In the genomic region with DNA sequence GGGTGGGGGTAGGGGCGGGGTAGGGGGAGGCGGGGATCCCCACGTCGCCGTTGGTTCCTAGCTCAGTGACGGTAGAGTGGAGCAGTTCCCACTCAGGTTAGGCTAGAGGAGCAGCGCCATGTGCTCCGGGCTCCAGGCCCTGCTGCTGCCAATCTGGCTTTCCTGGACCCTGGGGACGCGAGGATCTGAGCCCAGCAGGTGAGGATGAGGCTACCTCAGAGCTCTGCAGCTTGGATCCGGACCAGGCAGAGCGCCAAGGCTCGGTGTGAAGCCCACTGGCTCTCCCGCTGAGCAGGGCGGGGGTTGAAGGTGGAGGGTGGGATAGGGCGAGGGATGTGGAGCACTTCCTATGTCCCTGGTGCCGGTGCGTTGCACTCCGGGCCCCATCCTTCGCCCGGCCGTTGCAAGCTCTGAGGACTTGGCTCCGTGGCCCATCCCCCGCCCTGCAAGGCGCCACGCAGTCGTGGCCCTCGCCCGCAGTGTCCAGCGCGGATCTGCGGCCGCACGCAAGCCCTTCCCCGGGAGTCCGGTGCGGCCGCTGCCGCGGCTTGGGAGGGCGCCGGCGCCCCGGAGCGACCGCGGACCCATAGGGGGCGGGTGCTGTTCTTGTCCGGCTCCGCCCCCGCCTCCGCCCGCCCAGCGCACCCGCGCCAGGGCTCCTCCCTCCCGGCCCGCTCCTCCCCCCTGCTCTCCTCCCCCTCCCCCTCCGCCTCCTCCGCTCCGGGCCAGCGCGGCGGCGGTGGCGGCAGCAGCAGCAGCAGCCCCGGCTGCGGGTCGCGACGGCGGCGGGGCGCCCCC, we compare ENCODE assay signal across 8 mouse cellular contexts.
DNase-seq lines count a peak whose midpoint lies in the region; ATAC-seq and TF ChIP-seq lines count a peak whose summit lies in the region.

No protein-coding gene starts in this region.

- H3K36me3 ChIP-seq in forebrain, embryonic 11.5 days (ENCODE audit: control insufficient read depth, insufficient read depth, low read length): no peaks in the 10 kb centered on the region
- H3K36me3 ChIP-seq in hindbrain, embryonic 14.5 days (replicated peaks; ENCODE audit: control insufficient read depth, insufficient read depth): no peaks in the 10 kb centered on the region
- H3K36me3 ChIP-seq in midbrain, embryonic 12.5 days: no peaks in the 10 kb centered on the region
- H3K36me3 ChIP-seq in stomach, embryonic 14.5 days (ENCODE audit: control insufficient read depth, insufficient read depth, low read length): no peaks in the 10 kb centered on the region

- peaks cover 5% of the 10 kb centered on the region; the same call in 1 of the 2 replicates for H3K27me3 ChIP-seq in forebrain, embryonic 11.5 days (ENCODE audit: control insufficient read depth, insufficient read depth, low read length)
- H3K27me3 ChIP-seq in hindbrain, embryonic 14.5 days (ENCODE audit: control insufficient read depth, insufficient read depth, low read length): peaks cover 4% of the 10 kb centered on the region; the same call in 1 of the 2 replicates
- H3K27me3 ChIP-seq in midbrain, embryonic 12.5 days: peaks cover 23% of the 10 kb centered on the region
- H3K27me3 ChIP-seq in stomach, embryonic 14.5 days (ENCODE audit: control insufficient read depth, insufficient read depth, low read length): peaks cover 4% of the 10 kb centered on the region; the same call in 1 of the 2 replicates

- no peak overlapping the region for H3K27ac ChIP-seq in brown adipose tissue, adult 24 weeks (replicated peaks; ENCODE audit: low read depth, low read length)
- no peak overlapping the region for H3K27ac ChIP-seq in forebrain, embryonic 11.5 days (ENCODE audit: low read depth, low read length)
- H3K27ac ChIP-seq in hindbrain, embryonic 14.5 days: peak overlapping the region; percentile 90
- H3K27ac ChIP-seq in left cerebral cortex, adult 2 months: peak overlapping the region; percentile 97
- peak overlapping the region; percentile 81 for H3K27ac ChIP-seq in midbrain, embryonic 12.5 days (replicated peaks)
- H3K27ac ChIP-seq in stomach, embryonic 14.5 days (ENCODE audit: low read length): no peak overlapping the region

- H3K9ac ChIP-seq in forebrain, embryonic 11.5 days (ENCODE audit: low read length): peak overlapping the region; percentile 65
- H3K9ac ChIP-seq in hindbrain, embryonic 14.5 days: peak overlapping the region; percentile 75
- peak overlapping the region; percentile 75 for H3K9ac ChIP-seq in midbrain, embryonic 12.5 days (replicated peaks)
- peak overlapping the region; percentile 38 for H3K9ac ChIP-seq in stomach, embryonic 14.5 days (replicated peaks; ENCODE audit: low read depth, low read length)

- peak overlapping the region; percentile 47 for H3K4me3 ChIP-seq in brown adipose tissue, adult 24 weeks (ENCODE audit: insufficient read depth, low read depth, low read length)
- H3K4me3 ChIP-seq in forebrain, embryonic 11.5 days (ENCODE audit: low read depth, low read length): peak overlapping the region; percentile 65
- peak overlapping the region; percentile 66 for H3K4me3 ChIP-seq in hindbrain, embryonic 14.5 days (replicated peaks; ENCODE audit: low read length)
- H3K4me3 ChIP-seq in left cerebral cortex, adult 2 months: peak overlapping the region; percentile 73
- peak overlapping the region; percentile 77 for H3K4me3 ChIP-seq in midbrain, embryonic 12.5 days
- H3K4me3 ChIP-seq in stomach, embryonic 14.5 days (ENCODE audit: low read depth, low read length): peak overlapping the region; percentile 58

- no peaks in the 10 kb centered on the region for H3K4me1 ChIP-seq in brown adipose tissue, adult 24 weeks (ENCODE audit: control insufficient read depth, insufficient read depth, insufficient read length, low read length)
- H3K4me1 ChIP-seq in forebrain, embryonic 11.5 days (replicated peaks; ENCODE audit: control insufficient read depth, insufficient read depth, low read length): no peaks in the 10 kb centered on the region
- H3K4me1 ChIP-seq in hindbrain, embryonic 14.5 days (replicated peaks; ENCODE audit: control insufficient read depth, insufficient read depth, low read length): peaks cover 20% of the 10 kb centered on the region
- H3K4me1 ChIP-seq in midbrain, embryonic 12.5 days: peaks cover 7% of the 10 kb centered on the region
- H3K4me1 ChIP-seq in stomach, embryonic 14.5 days (ENCODE audit: control insufficient read depth, insufficient read depth, low read length): peaks cover 3% of the 10 kb centered on the region; the same call in 1 of the 2 replicates

- intact Hi-C loops in left cerebral cortex, adult 2 months (cut with DNase I): loop anchor here (2.0 to 10.0 kb wide), 4 partner anchors 54 to 808 kb away; no protein-coding TSS in a partner anchor

- H3K9me3 ChIP-seq in forebrain, embryonic 11.5 days (ENCODE audit: control insufficient read depth, low read length): no peaks in the 10 kb centered on the region
- H3K9me3 ChIP-seq in hindbrain, embryonic 14.5 days (ENCODE audit: control insufficient read depth, low read length): no peaks in the 10 kb centered on the region
- no peaks in the 10 kb centered on the region for H3K9me3 ChIP-seq in midbrain, embryonic 12.5 days
- no peaks in the 10 kb centered on the region for H3K9me3 ChIP-seq in stomach, embryonic 14.5 days (ENCODE audit: control insufficient read depth, low read depth, low read length)

- no peak for ATAC-seq in CD4-positive, CD25-positive, alpha-beta regulatory T cell, adult 4 months
- peak; percentile 93 for ATAC-seq in forebrain, embryonic 11.5 days (replicated peaks; ENCODE audit: low FRiP score)
- peak; percentile 93 for ATAC-seq in hindbrain, embryonic 14.5 days (ENCODE audit: low FRiP score)
- peak; percentile 94 for ATAC-seq in midbrain, embryonic 12.5 days (ENCODE audit: low FRiP score, low read depth)
- peak; percentile 94 for ATAC-seq in stomach, embryonic 14.5 days (ENCODE audit: insufficient number of reproducible peaks, insufficient read depth, low FRiP score, low read depth)

- peak; percentile 5 for DNase-seq in CD4-positive, CD25-positive, alpha-beta regulatory T cell, adult 2 months (ENCODE audit: low read depth, low spot score)
- peak; percentile 93 for DNase-seq in forebrain, embryonic 11.5 days (ENCODE audit: low spot score)
- peak; percentile 85 for DNase-seq in hindbrain, embryonic 14.5 days (ENCODE audit: low spot score)
- DNase-seq in left cerebral cortex, adult 2 months (ENCODE audit: extremely low spot score in 1 of 2, low spot score in 2 of 2): peak; percentile 82 to 83

- WGBS in forebrain, embryonic 11.5 days: under 1% methylated on average over 54 of the region's 74 CpGs
- under 1% methylated on average over 51 of the region's 74 CpGs for WGBS in hindbrain, embryonic 14.5 days
- WGBS in midbrain, embryonic 12.5 days: under 1% methylated on average over 45 of the region's 74 CpGs
- WGBS in stomach, embryonic 14.5 days: under 1% methylated on average over 66 of the region's 74 CpGs

- H3K4me2 ChIP-seq in forebrain, embryonic 11.5 days (ENCODE audit: low read depth, low read length, severe bottlenecking): peak overlapping the region; percentile 95
- peak overlapping the region; percentile 83 for H3K4me2 ChIP-seq in hindbrain, embryonic 14.5 days (replicated peaks)
- peak overlapping the region; percentile 93 for H3K4me2 ChIP-seq in midbrain, embryonic 12.5 days (replicated peaks)
- H3K4me2 ChIP-seq in stomach, embryonic 14.5 days (replicated peaks; ENCODE audit: low read depth, low read length): peak overlapping the region; percentile 97

- TF ChIP-seq CTCF in left cerebral cortex, adult 2 months (IDR thresholded peaks at IDR 0.05): peak; percentile 1; the same call in 1 of the 2 replicates

Comparison
In these comparisons a context has a peak if more than half of its experiments do, and no peak if none do; other contexts are left out.
1. DNase-seq: peak in every context shown above with its lines; median percentile 93 in forebrain, embryonic 11.5 days; 85 in hindbrain, embryonic 14.5 days; 82 in left cerebral cortex, adult 2 months; 5 in CD4-positive, CD25-positive, alpha-beta regulatory T cell, adult 2 months.
2. H3K27ac ChIP-seq: peak in hindbrain, embryonic 14.5 days (single experiment), left cerebral cortex, adult 2 months (single experiment) and midbrain, embryonic 12.5 days (single experiment); none in brown adipose tissue, adult 24 weeks (single experiment), forebrain, embryonic 11.5 days (single experiment) and stomach, embryonic 14.5 days (single experiment).
3. Peak in every context shown above with its lines, with median percentiles within 50 percentile points of each other: H3K4me3 ChIP-seq, H3K4me2 ChIP-seq and H3K9ac ChIP-seq.